Mouse (Mus musculus): Measurements from ENCODE around the gene Wipf3. TPM values are rescaled to one million over a fixed set of nuclear protein-coding genes. Genes with fewer than 3 reads are reported as not detected.

Wipf3 gene
- polyA plus RNA-seq, 1 experiment from 2014 or later, result 1.9 TPM

- H3K27me3 ChIP-seq (ENCODE audit: insufficient read depth, low read length), result peaks cover 13% of the 10 kb centered on the region
- 0 out of 2 replicates have a peak, but pooled peaks have one; percentile 38 for ATAC-seq (ENCODE audit: insufficient read depth)
- no peaks in the 10 kb centered on the region for H3K9me3 ChIP-seq (ENCODE audit: low read depth, low read length)
- H3K4me2 ChIP-seq, result peak overlapping the region; percentile 57
- H3K4me3 ChIP-seq (ENCODE audit: low read depth, low read length), result peak overlapping the region; percentile 22; the same call in 1 of the 2 replicates
- DNase-seq, result no peak
- no peak overlapping the region for H3K27ac ChIP-seq (ENCODE audit: low read depth)
- WGBS, result 14% methylated on average over 6 of the region's 6 CpGs
- no peak overlapping the region for H3K9ac ChIP-seq
- H3K4me1 ChIP-seq (ENCODE audit: insufficient read depth), result no peaks in the 10 kb centered on the region
- H3K36me3 ChIP-seq (ENCODE audit: insufficient read depth), result no peaks in the 10 kb centered on the region
- no peak for TF ChIP-seq CTCF (IDR thresholded peaks at IDR 0.05; ENCODE audit: low read depth)
These were observed 56.7 kb downstream of the Wipf3 start for GRCm38 (mm10) chr6:54485973-54486569.

GRCm38 (mm10) chr6:54491074-54491473 is 61.7 kb downstream of the Wipf3 start:
- Histone ChIP-seq H3K27me3 (ENCODE audit: insufficient read depth, low read length) (no peaks in the 10 kb centered on the region), H3K4me2 (no peak overlapping the region), H3K36me3 (ENCODE audit: insufficient read depth) (no peaks in the 10 kb centered on the region), H3K4me1 (ENCODE audit: insufficient read depth) (no peaks in the 10 kb centered on the region), H3K9ac (no peak overlapping the region), H3K9me3 (ENCODE audit: low read depth, low read length) (no peaks in the 10 kb centered on the region), H3K4me3 (ENCODE audit: low read depth, low read length) (no peak overlapping the region), H3K27ac (ENCODE audit: low read depth) (no peak overlapping the region)
- WGBS, result 39% methylated on average over 7 of the region's 7 CpGs
- no peak for ATAC-seq (ENCODE audit: insufficient read depth)
- no peak for DNase-seq
- no peak for TF ChIP-seq CTCF (IDR thresholded peaks at IDR 0.05; ENCODE audit: low read depth)

GRCm38 (mm10) chr6:54494097-54494496 is 64.7 kb downstream of the Wipf3 start:
- TF ChIP-seq CTCF (IDR thresholded peaks at IDR 0.05; ENCODE audit: low read depth), result no peak
- Histone ChIP-seq H3K9me3 (ENCODE audit: low read depth, low read length) (no peaks in the 10 kb centered on the region), H3K4me2 (no peak overlapping the region), H3K4me3 (ENCODE audit: low read depth, low read length) (no peak overlapping the region), H3K27ac (ENCODE audit: low read depth) (no peak overlapping the region), H3K27me3 (ENCODE audit: insufficient read depth, low read length) (no peaks in the 10 kb centered on the region), H3K9ac (no peak overlapping the region), H3K4me1 (ENCODE audit: insufficient read depth) (no peaks in the 10 kb centered on the region), H3K36me3 (ENCODE audit: insufficient read depth) (no peaks in the 10 kb centered on the region)
- ATAC-seq (ENCODE audit: insufficient read depth) (no peak), DNase-seq (no peak)

GRCm38 (mm10) chr6:54494612-54495398 is 65.4 kb downstream of the Wipf3 start:
- Histone ChIP-seq H3K9me3 (ENCODE audit: low read depth, low read length) (no peaks in the 10 kb centered on the region), H3K9ac (no peak overlapping the region), H3K27me3 (ENCODE audit: insufficient read depth, low read length) (no peaks in the 10 kb centered on the region), H3K4me2 (no peak overlapping the region), H3K36me3 (ENCODE audit: insufficient read depth) (no peaks in the 10 kb centered on the region), H3K4me1 (ENCODE audit: insufficient read depth) (no peaks in the 10 kb centered on the region), H3K4me3 (ENCODE audit: low read depth, low read length) (no peak overlapping the region), H3K27ac (ENCODE audit: low read depth) (no peak overlapping the region)
- 72% methylated on average over 11 of the region's 11 CpGs for WGBS
- ATAC-seq (ENCODE audit: insufficient read depth) (no peak), DNase-seq (no peak)
- no peak for TF ChIP-seq CTCF (IDR thresholded peaks at IDR 0.05; ENCODE audit: low read depth)

- no peak for ATAC-seq (ENCODE audit: insufficient read depth)
- Histone ChIP-seq H3K9me3 (ENCODE audit: low read depth, low read length) (no peaks in the 10 kb centered on the region), H3K4me1 (ENCODE audit: insufficient read depth) (no peaks in the 10 kb centered on the region), H3K4me3 (ENCODE audit: low read depth, low read length) (no peak overlapping the region), H3K36me3 (ENCODE audit: insufficient read depth) (no peaks in the 10 kb centered on the region), H3K9ac (no peak overlapping the region), H3K27me3 (ENCODE audit: insufficient read depth, low read length) (no peaks in the 10 kb centered on the region), H3K27ac (ENCODE audit: low read depth) (no peak overlapping the region), H3K4me2 (no peak overlapping the region)
- 72% methylated on average over 7 of the region's 7 CpGs for WGBS
- TF ChIP-seq CTCF (IDR thresholded peaks at IDR 0.05; ENCODE audit: low read depth), result no peak
- DNase-seq, result no peak
These were observed 66.8 kb downstream of the Wipf3 start for GRCm38 (mm10) chr6:54496214-54496613.

GRCm38 (mm10) chr6:54502661-54503115 is 73.3 kb downstream of the Wipf3 start:
- no peak overlapping the region for H3K4me3 ChIP-seq (ENCODE audit: low read depth, low read length)
- 34% methylated on average over 6 of the region's 6 CpGs for WGBS
- peaks cover 2% of the 10 kb centered on the region; the same call in 1 of the 2 replicates for H3K4me1 ChIP-seq (ENCODE audit: insufficient read depth)
- no peaks in the 10 kb centered on the region for H3K9me3 ChIP-seq (ENCODE audit: low read depth, low read length)
- no peak for TF ChIP-seq CTCF (IDR thresholded peaks at IDR 0.05; ENCODE audit: low read depth)
- no peak overlapping the region for H3K27ac ChIP-seq (ENCODE audit: low read depth)
- H3K27me3 ChIP-seq (ENCODE audit: insufficient read depth, low read length), result no peaks in the 10 kb centered on the region
- no peaks in the 10 kb centered on the region for H3K36me3 ChIP-seq (ENCODE audit: insufficient read depth)
- no peak for DNase-seq
- H3K9ac ChIP-seq, result no peak overlapping the region
- H3K4me2 ChIP-seq, result no peak overlapping the region
- ATAC-seq (ENCODE audit: insufficient read depth), result no peak

- TF ChIP-seq CTCF (IDR thresholded peaks at IDR 0.05; ENCODE audit: low read depth), result no peak
- DNase-seq, result no peak
- Histone ChIP-seq H3K9me3 (ENCODE audit: low read depth, low read length) (no peaks in the 10 kb centered on the region), H3K4me2 (no peak overlapping the region), H3K27me3 (ENCODE audit: insufficient read depth, low read length) (no peaks in the 10 kb centered on the region), H3K27ac (ENCODE audit: low read depth) (no peak overlapping the region), H3K4me1 (ENCODE audit: insufficient read depth) (peaks cover 2% of the 10 kb centered on the region; the same call in 1 of the 2 replicates), H3K4me3 (ENCODE audit: low read depth, low read length) (no peak overlapping the region), H3K36me3 (ENCODE audit: insufficient read depth) (no peaks in the 10 kb centered on the region), H3K9ac (no peak overlapping the region)
- ATAC-seq (ENCODE audit: insufficient read depth), result no peak
- 66% methylated on average over 11 of the region's 11 CpGs for WGBS
These were observed 76.9 kb downstream of the Wipf3 start for GRCm38 (mm10) chr6:54506318-54506717.
